Mouse (Mus musculus): Measurements from ENCODE around the gene Cacna2d1.

DNA sequence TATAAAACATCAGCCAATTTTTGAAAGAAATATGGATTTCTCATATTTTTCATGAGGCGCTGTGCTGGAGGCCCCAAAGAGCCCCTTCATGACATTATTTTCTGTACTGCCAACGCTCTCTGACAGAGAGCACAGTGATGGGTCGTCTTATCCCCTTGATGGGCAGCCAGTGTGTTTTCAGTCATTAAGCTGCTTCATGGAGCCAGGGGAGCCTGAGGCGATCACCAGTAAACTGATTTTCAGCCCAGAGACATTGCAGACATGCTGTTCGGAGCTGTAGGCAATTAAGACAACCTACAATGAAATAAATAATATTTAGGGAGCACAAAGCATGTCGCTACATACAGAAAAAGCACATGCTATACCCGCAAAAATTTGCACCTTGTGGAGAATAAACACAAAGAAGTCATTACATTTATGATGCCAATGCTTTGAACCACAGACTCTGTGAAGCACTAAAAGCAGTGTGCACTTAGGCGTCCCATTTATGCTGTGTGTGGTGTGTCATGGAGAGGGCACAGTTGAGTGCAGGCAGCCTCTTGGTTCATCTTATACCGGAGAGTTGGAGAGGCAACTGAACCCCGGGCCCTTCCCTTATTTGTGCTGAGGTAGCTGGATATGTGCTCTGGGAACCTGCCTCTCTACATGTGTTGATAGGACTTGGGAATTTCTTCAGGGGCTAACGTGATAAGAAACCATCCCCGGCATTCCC, 57.1 kb downstream of the Cacna2d1 start:
- TF ChIP-seq POLR2A (IDR thresholded peaks at IDR 0.05; ENCODE audit: control insufficient read depth, extremely low read depth, insufficient read depth, low read length, poor library complexity) = no peak
- no peak for TF ChIP-seq CTCF (IDR thresholded peaks at IDR 0.05; ENCODE audit: borderline replicate concordance, control insufficient read depth, extremely low read depth, insufficient read depth, low read length, poor library complexity)

Measured in thymus, adult 2 months (tissue).